Mouse (Mus musculus): ENCODE measurements around the gene Olfr1248.
"Not testable (repeated sequence)": the region's sequence is repeated elsewhere in the genome, so short reads cannot be mapped to it uniquely, and the experiment has no call there.

The Olfr1248 gene

DNA sequence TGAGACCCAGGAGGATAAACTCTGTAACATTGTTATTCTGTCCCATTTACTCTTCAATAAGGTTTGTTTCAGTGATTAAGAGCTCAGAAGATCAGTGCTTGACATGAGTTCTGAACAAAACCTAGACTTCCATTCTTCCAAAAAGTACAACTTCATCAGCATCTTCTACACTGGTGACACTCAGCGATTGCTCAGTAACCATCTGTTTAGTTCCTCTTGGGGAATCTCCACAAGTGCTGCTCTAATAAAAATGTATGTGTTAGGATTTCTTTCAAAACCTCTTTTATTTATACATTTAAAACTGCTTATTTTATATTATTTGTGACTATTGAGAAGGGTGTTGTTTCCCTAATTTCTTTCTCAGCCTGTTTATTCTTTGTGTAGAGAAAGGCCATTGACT is at the start of gene Olfr1248:
Gene Olfr1248, minus strand, starts transcription at position 101 of the 400 bp plus-strand sequence.
- in situ Hi-C loops (cut with MseI, MboI), result not testable (repeated sequence)

DNA sequence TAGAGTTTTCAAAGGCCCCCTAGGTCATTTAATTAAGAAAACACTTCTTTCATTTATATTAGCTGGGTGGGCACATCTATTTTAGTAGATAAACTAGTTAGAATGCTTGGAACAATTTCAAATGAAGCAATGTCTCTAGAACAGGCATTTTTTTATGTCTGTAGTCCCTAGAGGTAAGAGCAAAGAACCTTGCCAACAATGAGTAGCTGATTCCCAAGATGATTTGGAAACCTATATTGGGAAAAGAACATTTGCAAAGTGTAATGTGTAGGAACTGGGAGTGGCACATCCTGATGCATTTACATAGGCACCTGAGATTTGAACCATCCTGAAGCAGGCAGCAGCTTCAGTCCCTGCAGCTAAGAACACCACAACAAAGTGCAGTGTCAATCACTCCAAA is 43.3 kb upstream of the Olfr1248 start, which contains the start of gene Olfr1250:
Gene Olfr1250, minus strand, starts transcription at position 101 of the 400 bp plus-strand sequence.
- in situ Hi-C loops (cut with MseI, MboI), result no loop called here

DNA sequence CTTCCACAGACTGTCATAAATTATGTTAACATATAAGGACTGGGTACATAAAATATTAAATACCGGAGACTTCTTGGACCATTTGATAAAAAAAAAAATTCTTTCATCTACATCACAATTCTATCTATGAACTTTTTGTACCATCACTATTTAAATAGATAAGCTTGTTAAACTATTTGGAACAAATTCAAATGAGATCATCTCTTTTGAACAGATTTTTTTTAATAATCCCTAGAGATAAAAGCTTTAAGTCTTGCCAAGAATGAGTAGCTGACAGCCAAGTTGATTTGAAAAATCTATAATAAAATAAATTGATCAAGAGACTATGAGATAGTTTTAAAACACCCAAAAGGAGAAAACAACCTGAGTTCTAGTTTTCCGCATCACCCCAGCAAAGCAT is 16.8 kb upstream of the Olfr1248 start, which contains the start of gene Olfr1249:
Gene Olfr1249, minus strand, starts transcription at position 101 of the 400 bp plus-strand sequence.
- in situ Hi-C loops (cut with MseI, MboI), result no loop called here

DNA sequence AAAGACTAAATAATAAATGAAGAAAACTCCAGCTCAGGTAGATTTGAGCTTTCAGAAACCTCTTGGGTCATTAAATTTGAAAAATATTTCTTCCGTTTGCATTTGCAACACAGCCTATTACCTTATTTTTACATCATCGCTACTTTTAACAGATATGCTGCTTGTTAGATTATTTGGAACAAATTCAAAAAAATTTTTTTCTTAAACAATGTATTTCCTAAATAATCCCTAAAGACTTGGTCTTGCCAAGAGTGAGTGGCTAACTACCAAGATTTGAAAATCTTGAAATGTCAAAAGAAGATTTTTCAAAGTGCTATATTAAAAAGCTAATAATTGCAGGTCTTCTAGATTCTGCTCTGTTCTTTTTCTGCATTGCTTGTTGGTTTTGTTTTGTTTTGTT is 4.0 kb downstream of the Olfr1248 start, which contains the start of gene Olfr1247:
Gene Olfr1247, minus strand, starts transcription at position 101 of the 400 bp plus-strand sequence.
- in situ Hi-C loops (cut with MseI, MboI), result no loop called here

DNA sequence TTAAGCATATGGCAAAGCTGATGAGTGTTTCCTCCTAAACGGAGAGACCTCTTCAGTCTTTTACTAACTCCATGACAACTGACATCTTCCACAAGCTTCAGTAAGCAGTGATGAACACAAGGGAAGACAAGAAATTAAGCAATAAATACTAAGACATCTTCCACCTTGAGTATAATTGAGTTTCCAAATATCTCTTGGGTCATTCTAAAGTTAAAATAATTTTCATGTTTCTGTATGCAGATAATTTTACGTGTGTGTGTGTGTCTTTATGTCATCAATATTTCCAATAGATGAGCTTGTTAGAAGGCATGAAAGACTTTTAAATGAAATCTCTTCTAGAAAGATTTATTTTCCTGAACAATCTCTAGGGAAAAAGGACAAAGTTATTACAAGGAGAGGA is 25.0 kb downstream of the Olfr1248 start, which contains the start of gene Olfr1246:
Gene Olfr1246, minus strand, starts transcription at position 101 of the 400 bp plus-strand sequence.
- in situ Hi-C loops (cut with MseI, MboI), result no loop called here

DNA sequence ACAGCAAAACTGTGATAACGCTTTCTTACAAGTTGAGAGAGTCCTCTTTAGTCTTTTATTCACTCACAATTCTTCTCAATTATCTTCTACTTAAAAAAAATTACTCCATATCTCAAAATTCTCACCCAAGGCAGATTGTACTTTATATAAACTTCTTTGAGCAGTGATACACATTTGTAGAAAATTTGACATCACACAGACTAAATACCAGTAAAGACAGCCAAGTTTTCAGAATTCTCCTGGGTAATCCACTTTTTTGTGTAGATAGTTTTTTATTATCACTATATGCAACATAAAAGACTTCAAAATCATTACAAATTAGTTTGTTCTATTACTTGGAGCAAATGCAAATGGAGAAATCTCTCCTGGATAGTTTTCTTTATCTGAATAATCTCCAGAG is 39.7 kb downstream of the Olfr1248 start, which contains the start of gene Olfr1245:
Gene Olfr1245, minus strand, starts transcription at position 101 of the 400 bp plus-strand sequence.
- in situ Hi-C loops (cut with MseI, MboI), result no loop called here
